Mouse (Mus musculus) small intestine, adult 2 months (tissue): Measurements from ENCODE around the gene Dot1l. TPM values are rescaled to one million over a fixed set of nuclear protein-coding genes. Genes with fewer than 3 reads are reported as not detected.

Source experiments
- H3K27ac ChIP-seq: fragments of 200-500 bp; 2 replicates; pipeline ENCODE4 v1.5.1; 2012; ENCODE audit warnings: low read depth, low read length, control low read depth, inconsistent platforms; ENCODE audit not compliant: insufficient read depth
- H3K27me3 ChIP-seq: fragments of 200-500 bp; 2 replicates; pipeline ENCODE4 v1.6.1; 2012; ENCODE audit warnings: mild to moderate bottlenecking, moderate library complexity, low read length, inconsistent platforms; ENCODE audit not compliant: control insufficient read depth, insufficient read depth
- H3K36me3 ChIP-seq: fragments of 200-500 bp; 2 replicates; pipeline ENCODE4 v1.6.1; 2012; ENCODE audit warnings: mild to moderate bottlenecking, low read length, control low read depth, inconsistent platforms; ENCODE audit not compliant: control insufficient read depth, insufficient read depth
- H3K4me1 ChIP-seq: fragments of 200-500 bp; 2 replicates; pipeline ENCODE4 v1.6.1; 2012; ENCODE audit warnings: low read length, inconsistent platforms, mixed read lengths; ENCODE audit not compliant: control insufficient read depth, insufficient read depth, insufficient read length
- H3K4me3 ChIP-seq: fragments of 200-500 bp; 2 replicates; pipeline ENCODE4 v1.5.1; 2012; ENCODE audit warnings: low read depth, mild to moderate bottlenecking, control low read depth, inconsistent platforms, low read length, moderate library complexity
- CTCF ChIP-seq: fragments of 200-500 bp; IDR thresholded peaks from 2 replicates; pipeline ENCODE4 v1.5.1; 2012; ENCODE audit warnings: low read depth, mild to moderate bottlenecking, control low read depth, inconsistent platforms, low read length, moderate library complexity, mixed read lengths; ENCODE audit not compliant: insufficient replicate concordance, insufficient read length; ENCODE audit errors: extremely low read depth
- POLR2A ChIP-seq: fragments of 200-500 bp; IDR thresholded peaks from 2 replicates; pipeline ENCODE4 v1.6.1; 2012; ENCODE audit warnings: low read depth, mild to moderate bottlenecking, control low read depth, inconsistent platforms, low read length, moderate library complexity
- WGBS: fragments of 180-500 bp; shearing (Covaris S2); methylation state at CpG from one replicate; pipeline ENCODE4 v1.1.7; 2018; 5-methylcytosine and 5-hydroxymethylcytosine counted together
- polyA plus RNA-seq: library from polyadenylated mRNA; depleted of rRNA; stranded (reverse); fragments of >200 nt; gene quantifications from 2 replicates; pipeline ENCODE4 v1.2.3, GENCODE M21; 2012; rRNA removed

The Dot1l gene
- polyA plus RNA-seq, 1 experiment = 83.7 TPM

DNA sequence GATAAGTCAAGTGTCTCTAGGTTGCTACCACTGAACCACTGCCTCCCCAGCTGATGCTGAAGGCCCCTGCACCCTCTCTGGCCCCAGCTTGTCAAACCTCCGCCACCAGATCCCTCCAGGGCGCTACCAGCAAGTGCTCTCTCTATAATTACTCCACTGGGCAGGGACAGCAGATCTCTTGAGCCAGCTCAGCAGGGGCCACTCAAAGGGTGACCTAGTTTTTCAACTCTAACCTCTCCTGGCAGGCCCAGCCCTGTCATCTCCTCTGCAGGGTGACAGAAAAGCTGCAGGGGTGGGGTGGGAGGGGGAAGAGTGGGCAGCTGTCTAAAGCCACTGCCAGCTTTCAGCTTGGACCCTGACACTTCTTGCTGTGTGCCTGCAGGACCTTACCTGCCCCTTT lies 82.8 kb downstream of the Dot1l start:
- H3K36me3 ChIP-seq = no peaks in the 10 kb centered on the region
- no peak overlapping the region for H3K27ac ChIP-seq
- no peak overlapping the region for H3K4me3 ChIP-seq
- 32% methylated on average over 2 of the region's 2 CpGs for WGBS
- H3K4me1 ChIP-seq = no peaks in the 10 kb centered on the region; the same call in 1 of the 2 replicates
- peaks cover 25% of the 10 kb centered on the region for H3K27me3 ChIP-seq
- TF ChIP-seq POLR2A = no peak

DNA sequence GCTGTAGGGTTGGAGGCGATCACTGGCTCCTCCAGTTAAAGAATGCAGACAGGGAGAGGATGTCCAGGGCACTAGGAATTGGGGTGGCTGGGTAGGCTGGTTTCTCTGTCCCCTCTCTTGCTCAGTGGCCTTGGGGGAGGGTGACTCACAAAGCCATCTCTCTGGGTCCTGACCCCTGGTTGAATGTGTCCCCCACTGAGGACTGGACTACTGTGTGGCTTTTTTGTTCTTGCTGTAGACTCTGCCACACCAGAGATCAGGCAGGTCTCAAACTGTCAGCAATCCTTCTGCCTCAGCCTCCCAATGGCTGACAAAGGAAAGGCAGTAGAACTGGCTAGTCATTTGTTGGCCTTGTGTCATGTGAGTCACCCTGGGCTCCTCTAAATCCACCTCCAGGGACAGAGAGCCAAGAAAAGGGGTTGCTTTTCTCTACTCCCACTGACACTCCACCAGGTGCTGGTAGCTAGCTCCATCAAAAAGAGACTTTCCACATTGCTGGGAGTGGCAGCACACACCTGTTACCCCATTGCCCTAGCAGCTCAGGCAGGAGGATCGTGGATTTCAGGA lies 83.4 kb downstream of the Dot1l start:
- Histone ChIP-seq H3K36me3 (no peaks in the 10 kb centered on the region), H3K27ac (no peak overlapping the region), H3K27me3 (peaks cover 31% of the 10 kb centered on the region), H3K4me1 (no peaks in the 10 kb centered on the region; the same call in 1 of the 2 replicates), H3K4me3 (no peak overlapping the region)
- TF ChIP-seq CTCF (no peak), POLR2A (no peak)
- WGBS = 43% methylated on average over 2 of the region's 2 CpGs

- 56% methylated on average over 6 of the region's 6 CpGs for WGBS
- no peak overlapping the region for H3K4me3 ChIP-seq
- no peak overlapping the region for H3K27ac ChIP-seq
- TF ChIP-seq POLR2A = no peak
- no peak for TF ChIP-seq CTCF
- H3K27me3 ChIP-seq = peaks cover 30% of the 10 kb centered on the region
- no peaks in the 10 kb centered on the region for H3K36me3 ChIP-seq
- H3K4me1 ChIP-seq = peaks cover 4% of the 10 kb centered on the region
These were observed 84.8 kb downstream of the Dot1l start for GRCm38 (mm10) chr10:80839848-80840247.

DNA sequence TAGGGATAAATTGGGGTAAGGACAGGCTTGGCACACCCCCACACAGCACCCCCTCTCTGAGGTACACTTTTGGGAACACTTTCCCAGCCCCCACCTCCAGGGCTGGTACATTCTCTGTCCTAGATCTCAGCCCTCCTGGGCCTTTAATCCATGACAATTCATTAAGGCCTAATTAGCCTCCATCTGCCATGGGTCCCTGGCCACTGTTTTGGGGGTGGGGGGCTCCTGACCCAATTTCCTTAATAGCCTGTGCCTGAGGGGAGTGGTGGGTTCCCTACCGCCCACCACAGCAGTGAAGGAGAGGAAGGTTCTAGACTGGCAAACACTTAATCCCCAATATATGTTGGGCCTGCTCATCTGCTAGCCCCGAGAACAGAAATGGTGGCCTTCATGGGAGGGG lies 86.7 kb downstream of the Dot1l start:
- Histone ChIP-seq H3K4me3 (no peak overlapping the region), H3K27me3 (peaks cover 21% of the 10 kb centered on the region), H3K27ac (no peak overlapping the region), H3K4me1 (peaks cover 4% of the 10 kb centered on the region), H3K36me3 (no peaks in the 10 kb centered on the region)
- WGBS = 82% methylated on average over 2 of the region's 2 CpGs
- TF ChIP-seq POLR2A (no peak), CTCF (no peak)

GRCm38 (mm10) chr10:80842334-80842733 lies 87.3 kb downstream of the Dot1l start:
- no peak overlapping the region for H3K27ac ChIP-seq
- no peak for TF ChIP-seq POLR2A
- TF ChIP-seq CTCF = no peak
- peaks cover 4% of the 10 kb centered on the region for H3K4me1 ChIP-seq
- no peaks in the 10 kb centered on the region for H3K36me3 ChIP-seq
- H3K27me3 ChIP-seq = peaks cover 21% of the 10 kb centered on the region
- 79% methylated on average over 15 of the region's 15 CpGs for WGBS
- no peak overlapping the region for H3K4me3 ChIP-seq

GRCm38 (mm10) chr10:80843087-80843930 lies 88.3 kb downstream of the Dot1l start:
- WGBS = 17% methylated on average over 32 of the region's 32 CpGs
- H3K4me1 ChIP-seq = peaks cover 4% of the 10 kb centered on the region
- H3K27ac ChIP-seq = no peak overlapping the region
- no peaks in the 10 kb centered on the region for H3K36me3 ChIP-seq
- peaks cover 21% of the 10 kb centered on the region for H3K27me3 ChIP-seq
- TF ChIP-seq POLR2A (no peak), CTCF (no peak)
- H3K4me3 ChIP-seq = peak overlapping the region; percentile 39

DNA sequence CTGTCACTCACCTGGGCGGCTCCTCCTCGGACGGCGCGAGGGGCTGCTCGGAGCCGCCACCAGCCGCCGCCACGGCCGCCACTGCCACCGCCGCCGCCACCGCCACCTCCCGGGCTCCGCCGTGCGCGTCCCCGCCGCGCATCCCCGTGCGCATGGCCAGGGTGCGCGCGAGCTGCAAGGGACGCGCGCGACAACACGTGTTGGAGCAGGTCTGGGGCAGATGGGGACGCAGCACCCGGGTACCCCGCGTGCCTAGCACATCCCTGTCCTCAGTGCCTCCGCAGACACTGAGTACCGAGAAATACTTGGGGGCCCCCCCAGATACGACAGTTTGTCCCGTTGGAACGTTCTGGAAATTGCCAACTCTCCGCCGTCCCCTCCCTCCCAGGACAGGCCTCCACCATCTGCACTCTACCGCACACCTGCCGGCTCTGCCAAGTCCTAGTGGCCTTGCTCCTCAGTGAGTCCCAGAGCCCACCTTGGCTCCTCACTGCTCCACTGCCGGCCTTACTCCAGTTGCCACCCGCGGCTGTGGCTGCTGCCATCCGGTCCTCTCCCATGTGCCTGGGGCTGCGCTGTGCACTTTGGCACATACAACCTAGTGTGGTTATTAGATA lies 89.0 kb downstream of the Dot1l start, which contains the start of gene Lingo3:
Lingo3 (minus strand) TSS at position 109 of the 617 bp plus-strand sequence.
- 3% methylated on average over 47 of the region's 51 CpGs for WGBS
- H3K4me3 ChIP-seq = peak within 1 kb of the TSS; percentile 39

More for the DNA sequence above, 89.0 kb downstream of the Dot1l start, which contains the start of gene Lingo3:
- no peak within 1 kb of the TSS for H3K27ac ChIP-seq
- H3K27me3 ChIP-seq = peaks cover 21% of the 10 kb centered on the region
- peaks cover 4% of the 10 kb centered on the region for H3K4me1 ChIP-seq
- TF ChIP-seq CTCF (no peak), POLR2A (no peak)
- H3K36me3 ChIP-seq = no peaks in the 10 kb centered on the region

Other genes starting within 250 kb of the Dot1l start
- gene Atp8b3, start 216.1 kb upstream of the Dot1l start, polyA plus RNA-seq = not detected in 2 replicates
- gene Rexo1, start 193.6 kb upstream of the Dot1l start, polyA plus RNA-seq = 33.1 and 63.7 TPM in 2 replicates
- gene Klf16, start 177.9 kb upstream of the Dot1l start, polyA plus RNA-seq = 18.4 and 33.2 TPM in 2 replicates
- gene Abhd17a, start 164.9 kb upstream of the Dot1l start, polyA plus RNA-seq = 381 and 644 TPM in 2 replicates
- gene Scamp4, start 152.3 kb upstream of the Dot1l start, polyA plus RNA-seq = 84.0 and 130 TPM in 2 replicates
- 18.2 and 23.9 TPM in 2 replicates for gene Adat3, start 152.3 kb upstream of the Dot1l start, polyA plus RNA-seq
- gene Gm49322, start 149.2 kb upstream of the Dot1l start, polyA plus RNA-seq = 1.3 and 2.2 TPM in 2 replicates
- gene Csnk1g2, start 132.4 kb upstream of the Dot1l start, polyA plus RNA-seq = 115 and 266 TPM in 2 replicates
- gene Btbd2, start 98.1 kb upstream of the Dot1l start, polyA plus RNA-seq = 45.4 and 84.1 TPM in 2 replicates
- 96.1 and 146 TPM in 2 replicates for gene Mknk2, start 77.1 kb upstream of the Dot1l start, polyA plus RNA-seq
- gene Mob3a, start 53.2 kb upstream of the Dot1l start, polyA plus RNA-seq = 26.5 and 40.0 TPM in 2 replicates
- 20.8 and 36.3 TPM in 2 replicates for gene Izumo4, start 53.0 kb upstream of the Dot1l start, polyA plus RNA-seq
- gene Ap3d1, start 12.9 kb upstream of the Dot1l start, polyA plus RNA-seq = 64.9 and 110 TPM in 2 replicates
- 23.0 and 40.2 TPM in 2 replicates for gene Sf3a2, start 43.0 kb downstream of the Dot1l start, polyA plus RNA-seq
- gene Plekhj1, start 43.4 kb downstream of the Dot1l start, polyA plus RNA-seq = 26.0 and 41.8 TPM in 2 replicates
- gene Amh, start 50.0 kb downstream of the Dot1l start, polyA plus RNA-seq = 0.87 and 0.95 TPM in 2 replicates
- not detected in 2 replicates for gene Jsrp1, start 58.3 kb downstream of the Dot1l start, polyA plus RNA-seq
- gene Oaz1, start 71.5 kb downstream of the Dot1l start, polyA plus RNA-seq = 771 and 1,172 TPM in 2 replicates
- 0.06 and 0.08 TPM in 2 replicates for gene Lingo3, start 88.8 kb downstream of the Dot1l start, polyA plus RNA-seq
- gene Lsm7, start 100.0 kb downstream of the Dot1l start, polyA plus RNA-seq = 61.1 and 82.7 TPM in 2 replicates
- 43.1 and 81.2 TPM in 2 replicates for gene Sppl2b, start 100.1 kb downstream of the Dot1l start, polyA plus RNA-seq
- 0.66 and 1.3 TPM in 2 replicates for gene Tmprss9, start 116.6 kb downstream of the Dot1l start, polyA plus RNA-seq
- gene Timm13, start 145.8 kb downstream of the Dot1l start, polyA plus RNA-seq = 132 and 250 TPM in 2 replicates
- gene Lmnb2, start 163.0 kb downstream of the Dot1l start, polyA plus RNA-seq = 14.5 and 29.2 TPM in 2 replicates
- 16.2 and 29.7 TPM in 2 replicates for gene Gadd45b, start 174.9 kb downstream of the Dot1l start, polyA plus RNA-seq